Comparison of ENCODE assay signal across 10 mouse cellular contexts in the genomic region with DNA sequence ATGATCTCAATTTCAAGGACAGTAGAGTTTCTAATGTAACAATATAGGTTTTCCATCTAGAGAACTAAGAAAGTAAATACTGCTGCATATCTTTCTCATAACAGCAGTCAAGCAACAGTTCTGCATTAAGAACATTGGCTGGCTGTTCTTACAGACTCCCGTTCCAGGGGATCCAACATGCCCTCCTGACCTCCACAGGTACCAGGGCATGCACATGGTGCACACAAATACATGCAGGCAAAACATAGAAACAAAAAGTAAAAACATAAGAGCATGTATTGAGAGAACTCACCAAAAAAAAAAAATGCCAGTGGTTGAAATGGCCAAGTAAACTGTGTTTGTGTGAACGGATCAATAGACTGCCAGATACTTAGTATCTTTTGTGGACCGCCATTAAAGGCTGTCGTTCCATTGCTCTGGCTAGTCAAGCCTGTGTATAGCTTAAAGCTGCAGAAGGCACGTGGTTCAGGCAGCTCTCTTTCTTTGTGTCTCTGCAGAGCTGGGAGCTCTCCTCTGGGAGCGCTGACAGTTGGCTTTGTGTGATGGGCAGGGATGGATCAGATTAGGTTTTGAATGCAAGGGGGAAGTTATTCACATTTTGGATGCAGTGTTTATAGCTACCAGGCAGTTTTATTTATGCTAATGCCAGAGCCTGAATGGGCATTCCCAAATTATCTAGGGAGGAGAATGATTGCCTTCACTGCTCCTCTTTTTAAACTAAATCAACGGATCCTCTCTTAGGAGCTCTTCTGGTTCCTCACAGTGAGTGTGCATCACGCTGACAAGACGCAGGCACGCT. TPM values are rescaled to one million over a fixed set of nuclear protein-coding genes. Genes with fewer than 3 reads are reported as not detected.
DNase-seq lines count a peak whose midpoint lies in the region; ATAC-seq and TF ChIP-seq lines count a peak whose summit lies in the region.
"Had no signal": no experiment of that assay in that cellular context is flagged by ENCODE, and none has a peak within 500 bp of the region (broad histone marks: within the 10 kb centered on the region; RNA-seq: fewer than 3 reads in every experiment).

No protein-coding gene starts in this region.

- no peaks in the 10 kb centered on the region for H3K9me3 ChIP-seq in midbrain, embryonic 11.5 days (ENCODE audit: control insufficient read depth, low read length)

- peak; percentile 99 for ATAC-seq in midbrain, embryonic 11.5 days (ENCODE audit: low FRiP score)

- H3K36me3 ChIP-seq in midbrain, embryonic 11.5 days (ENCODE audit: control insufficient read depth, insufficient read depth, low read length), result no peaks in the 10 kb centered on the region

- peak overlapping the region; percentile 39 for H3K4me2 ChIP-seq in midbrain, embryonic 11.5 days

- H3K9ac ChIP-seq in midbrain, embryonic 11.5 days (ENCODE audit: low read length), result peak overlapping the region; percentile 53

- WGBS in cerebellum, adult 2 months, result 9% methylated on average over 10 of the region's 10 CpGs
- 9% methylated on average over 10 of the region's 10 CpGs for WGBS in midbrain, embryonic 11.5 days

- peak; percentile 39 to 48 for DNase-seq in cerebellum, postnatal 10 days
- no peak for DNase-seq in cerebellum, adult 2 months
- peak; percentile 49 to 77 for DNase-seq in right cerebral cortex, postnatal 10 days (ENCODE audit: low spot score in 2 of 2)
- DNase-seq in right cerebral cortex, adult 2 months (ENCODE audit: low spot score in 2 of 2), result no peak
- DNase-seq in midbrain, embryonic 11.5 days (ENCODE audit: low spot score, missing footprints), result peak; percentile 93
- no peak for DNase-seq in urinary bladder, postnatal 4 days (ENCODE audit: low spot score in 2 of 2)
- no peak for DNase-seq in thymus, adult 18-20 months
- no peak for DNase-seq in MN1 (ENCODE audit: low spot score)
- DNase-seq: heart, adult 2 months had no signal

- H3K27ac ChIP-seq in cerebellum, adult 2 months (ENCODE audit: insufficient read depth, low read length), result no peak overlapping the region
- H3K27ac ChIP-seq in midbrain, embryonic 11.5 days (ENCODE audit: low read depth, low read length), result peak overlapping the region; percentile 69
- H3K27ac ChIP-seq: heart, adult 2 months had no signal

- H3K27me3 ChIP-seq in cerebellum, adult 2 months (ENCODE audit: control insufficient read depth, insufficient read depth, low read length), result no peaks in the 10 kb centered on the region
- no peaks in the 10 kb centered on the region for H3K27me3 ChIP-seq in midbrain, embryonic 11.5 days (ENCODE audit: control insufficient read depth, insufficient read depth, low read length)

- no peaks in the 10 kb centered on the region for H3K4me1 ChIP-seq in cerebellum, adult 2 months (ENCODE audit: control insufficient read depth, insufficient read depth, low read length)
- H3K4me1 ChIP-seq in midbrain, embryonic 11.5 days (ENCODE audit: control insufficient read depth, insufficient read depth, low read length), result peaks cover 5% of the 10 kb centered on the region; the same call in 1 of the 2 replicates

- H3K4me3 ChIP-seq in cerebellum, adult 2 months (replicated peaks; ENCODE audit: insufficient read depth, low read depth, low read length), result no peak overlapping the region
- H3K4me3 ChIP-seq in midbrain, embryonic 11.5 days (ENCODE audit: low read depth, low read length), result peak overlapping the region; percentile 5; the same call in 1 of the 2 replicates
- H3K4me3 ChIP-seq: heart, adult 2 months had no signal

- TF ChIP-seq CTCF in cerebellum, adult 2 months (IDR thresholded peaks at IDR 0.05; ENCODE audit: borderline replicate concordance, insufficient read depth, low read depth, low read length), result no peak

- TF ChIP-seq POLR2A in cerebellum, adult 2 months (IDR thresholded peaks at IDR 0.05; ENCODE audit: borderline replicate concordance, insufficient read depth, low read length), result no peak

RNA-seq across cellular contexts. Expression of a gene that starts 15.8 kb away (rescaled TPM):
- 34.3 and 40.0 TPM in 2 replicates for polyA plus RNA-seq in cerebellum, adult 2 months (2012; rRNA removed)
- polyA plus RNA-seq in midbrain, embryonic 11.5 days (2014; fragmentation: Nextera tagmentation; extraction: Ambion mirVana), result 108 and 116 TPM in 2 replicates

RNA-seq across cellular contexts. Expression of a gene that starts 15.8 kb away (rescaled TPM):
- polyA plus RNA-seq in cerebellum, adult 2 months (2012; rRNA removed), result 0.05 TPM in 1 of 2 replicates, not detected in the other
- 0.04 and 0.19 TPM in 2 replicates for polyA plus RNA-seq in midbrain, embryonic 11.5 days (2014; fragmentation: Nextera tagmentation; extraction: Ambion mirVana)
- polyA plus RNA-seq: cortical plate, adult 2 months; heart, adult 2 months had no signal

RNA-seq across cellular contexts. Expression of a gene that starts 40.5 kb away (rescaled TPM):
- 93.5 and 99.9 TPM in 2 replicates for polyA plus RNA-seq in cerebellum, adult 2 months (2012; rRNA removed)
- 522 and 609 TPM in 2 replicates for polyA plus RNA-seq in midbrain, embryonic 11.5 days (2014; fragmentation: Nextera tagmentation; extraction: Ambion mirVana)

RNA-seq across cellular contexts. Expression of a gene that starts 43.8 kb away (rescaled TPM):
- 4.5 and 5.5 TPM in 2 replicates for polyA plus RNA-seq in cerebellum, adult 2 months (2012; rRNA removed)
- not detected in 2 replicates for polyA plus RNA-seq in midbrain, embryonic 11.5 days (2014; fragmentation: Nextera tagmentation; extraction: Ambion mirVana)
- polyA plus RNA-seq: cortical plate, adult 2 months had no signal

Comparison
In these comparisons a context has a peak if more than half of its experiments do, and no peak if none do; other contexts are left out.
1. DNase-seq: peak in cerebellum, postnatal 10 days (2 of 2), right cerebral cortex, postnatal 10 days (2 of 2) and midbrain, embryonic 11.5 days (single experiment); none in cerebellum, adult 2 months (0 of 2), right cerebral cortex, adult 2 months (0 of 2), urinary bladder, postnatal 4 days (0 of 2), thymus, adult 18-20 months (0 of 2) and MN1 (single experiment).